Mouse (Mus musculus): ENCODE measurements around the gene Bach2. TPM values are rescaled to one million over a fixed set of nuclear protein-coding genes. Genes with fewer than 3 reads are reported as not detected.
A peak's percentile ranks its signal among the peaks of the same experiment; 100 is the strongest.

Bach2 gene
- polyA plus RNA-seq, 1 experiment from 2014 or later, result 13.0 TPM

DNA sequence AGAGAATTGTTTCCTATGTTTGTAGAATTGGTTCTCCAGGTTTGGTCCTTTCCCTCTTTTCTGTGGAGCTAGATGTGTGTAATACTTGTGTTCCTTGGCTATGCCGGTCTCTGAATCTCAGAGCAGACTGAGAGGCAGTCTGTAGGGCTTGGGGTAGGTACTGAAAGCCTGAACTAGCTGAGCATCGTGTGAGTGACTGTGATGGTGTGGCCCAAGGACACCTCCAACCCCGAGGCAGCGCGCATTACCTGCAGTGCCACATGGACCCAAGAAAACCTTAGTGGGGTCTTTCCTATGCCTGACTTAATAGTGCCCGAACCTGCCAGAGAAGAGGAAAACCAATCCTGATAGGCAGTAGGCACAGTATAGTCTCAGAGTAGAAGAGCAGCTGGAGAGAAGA lies 85.5 kb downstream of the Bach2 start:
- H3K4me1 ChIP-seq, result peaks cover 26% of the 10 kb centered on the region
- WGBS, result 93% methylated on average over 6 of the region's 6 CpGs

DNA sequence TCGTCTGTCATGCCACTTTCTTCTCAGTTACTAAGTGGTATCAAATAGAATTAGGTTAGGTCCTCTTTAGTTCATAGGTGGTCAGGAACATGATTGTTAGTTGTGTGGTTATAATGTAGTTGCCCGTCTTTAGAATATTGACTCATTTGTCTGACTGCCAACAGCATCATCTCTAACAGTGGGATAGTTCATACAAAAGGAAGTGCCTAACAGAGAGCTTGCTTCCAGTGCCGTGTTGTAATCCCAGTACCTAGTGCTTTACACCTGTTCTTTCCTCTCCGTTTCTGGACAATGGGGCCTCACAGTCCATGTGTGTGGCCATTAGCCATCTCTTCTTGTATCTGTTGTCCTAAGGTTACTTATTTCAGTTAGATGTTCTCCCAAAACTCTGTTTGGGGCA lies 86.4 kb downstream of the Bach2 start:
- Histone ChIP-seq H3K27ac (no peak overlapping the region), H3K4me1 (peaks cover 26% of the 10 kb centered on the region), H3K27me3 (no peaks in the 10 kb centered on the region), H3K36me3 (no peaks in the 10 kb centered on the region), H3K9me3 (no peaks in the 10 kb centered on the region), H3K4me2 (replicated peaks) (no peak overlapping the region), H3K4me3 (no peak overlapping the region), H3K9ac (no peak overlapping the region)
- WGBS, result 79% methylated on average over 4 of the region's 4 CpGs
- ATAC-seq (ENCODE audit: insufficient number of reproducible peaks, insufficient read depth, low FRiP score, low TSS enrichment), result no peak

More for the DNA sequence above, 85.5 kb downstream of the Bach2 start:
- H3K9ac ChIP-seq, result no peak overlapping the region
- no peak overlapping the region for H3K4me2 ChIP-seq (replicated peaks)
- H3K4me3 ChIP-seq, result no peak overlapping the region
- no peak for ATAC-seq (ENCODE audit: insufficient number of reproducible peaks, insufficient read depth, low FRiP score, low TSS enrichment)
- H3K9me3 ChIP-seq, result no peaks in the 10 kb centered on the region
- H3K27me3 ChIP-seq, result no peaks in the 10 kb centered on the region
- H3K36me3 ChIP-seq, result no peaks in the 10 kb centered on the region
- H3K27ac ChIP-seq, result no peak overlapping the region

DNA sequence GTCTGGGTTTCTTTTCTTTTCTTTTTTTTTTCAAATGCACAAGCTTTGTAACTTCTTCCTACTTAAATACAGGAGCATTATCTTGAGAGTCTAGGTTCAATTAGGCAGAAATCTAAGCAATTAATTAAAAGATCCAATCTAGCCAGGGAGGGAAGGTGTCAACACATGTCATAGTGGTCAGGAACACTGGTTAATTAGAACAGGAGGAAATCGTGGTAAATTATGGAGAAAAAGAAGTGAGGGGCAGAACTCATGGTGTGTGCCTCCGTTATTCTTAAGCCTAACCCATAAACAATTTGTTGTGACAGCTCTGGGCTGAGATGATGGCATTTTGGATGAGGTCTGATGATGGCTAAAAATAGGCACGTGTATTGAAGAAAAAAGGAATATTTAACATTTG lies 87.0 kb downstream of the Bach2 start:
- Histone ChIP-seq H3K4me3 (no peak overlapping the region), H3K27me3 (no peaks in the 10 kb centered on the region), H3K9me3 (no peaks in the 10 kb centered on the region), H3K9ac (no peak overlapping the region), H3K36me3 (no peaks in the 10 kb centered on the region), H3K4me1 (peaks cover 26% of the 10 kb centered on the region), H3K27ac (no peak overlapping the region), H3K4me2 (replicated peaks) (no peak overlapping the region)
- WGBS, result 65% methylated on average over 3 of the region's 3 CpGs
- ATAC-seq (ENCODE audit: insufficient number of reproducible peaks, insufficient read depth, low FRiP score, low TSS enrichment), result no peak

DNA sequence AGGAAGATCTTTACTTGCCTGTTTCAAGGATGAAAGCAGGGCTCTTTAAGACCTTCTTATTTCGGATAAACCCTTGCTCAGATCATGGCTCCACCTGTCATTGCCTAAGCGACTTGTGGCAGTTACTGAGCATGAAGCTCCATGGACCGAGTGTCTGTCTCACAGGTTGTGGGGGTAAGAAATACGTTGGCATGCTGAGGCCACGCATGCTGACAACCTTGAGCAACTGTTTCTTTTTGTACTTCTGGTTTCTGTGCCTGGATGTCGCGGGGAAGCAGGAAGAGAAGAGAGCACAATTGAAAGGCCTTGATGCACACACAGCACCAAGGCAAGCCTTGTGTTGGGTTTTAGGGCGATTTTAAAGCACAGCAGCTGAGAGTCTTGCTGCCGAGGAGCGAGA lies 87.7 kb downstream of the Bach2 start:
- H3K36me3 ChIP-seq, result no peaks in the 10 kb centered on the region
- WGBS, result 80% methylated on average over 10 of the region's 10 CpGs
- no peak for ATAC-seq (ENCODE audit: insufficient number of reproducible peaks, insufficient read depth, low FRiP score, low TSS enrichment)
- H3K27ac ChIP-seq, result peak overlapping the region; percentile 23; the same call in 1 of the 2 replicates
- H3K4me3 ChIP-seq, result no peak overlapping the region
- no peak overlapping the region for H3K4me2 ChIP-seq (replicated peaks)
- no peaks in the 10 kb centered on the region for H3K27me3 ChIP-seq
- H3K9ac ChIP-seq, result no peak overlapping the region
- no peaks in the 10 kb centered on the region for H3K9me3 ChIP-seq
- peaks cover 19% of the 10 kb centered on the region for H3K4me1 ChIP-seq

DNA sequence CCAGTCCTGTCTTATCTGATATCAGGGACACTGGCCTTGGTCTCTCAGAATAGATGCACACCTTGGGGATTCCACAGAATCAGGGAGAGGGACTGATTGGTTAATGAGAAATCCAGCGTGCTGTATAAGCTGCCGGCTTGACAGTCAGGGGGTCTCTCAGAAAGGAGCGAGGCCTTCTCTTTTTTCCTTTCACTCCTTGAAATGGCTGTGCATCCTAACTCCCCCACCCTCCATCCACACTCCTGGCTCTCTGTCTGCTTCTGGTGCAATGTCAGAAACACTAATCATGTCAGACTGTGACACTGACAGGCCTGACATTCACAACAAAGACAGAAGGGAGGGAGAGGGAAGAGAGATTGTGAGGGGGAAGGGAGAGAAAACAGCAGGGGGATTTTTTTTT lies 88.3 kb downstream of the Bach2 start:
- Histone ChIP-seq H3K9me3 (no peaks in the 10 kb centered on the region), H3K4me1 (peaks cover 19% of the 10 kb centered on the region), H3K9ac (no peak overlapping the region), H3K4me3 (no peak overlapping the region), H3K27me3 (no peaks in the 10 kb centered on the region), H3K27ac (peak overlapping the region; percentile 23; the same call in 1 of the 2 replicates), H3K4me2 (replicated peaks) (no peak overlapping the region), H3K36me3 (no peaks in the 10 kb centered on the region)
- no peak for ATAC-seq (ENCODE audit: insufficient number of reproducible peaks, insufficient read depth, low FRiP score, low TSS enrichment)
- 33% methylated on average over 3 of the region's 3 CpGs for WGBS

DNA sequence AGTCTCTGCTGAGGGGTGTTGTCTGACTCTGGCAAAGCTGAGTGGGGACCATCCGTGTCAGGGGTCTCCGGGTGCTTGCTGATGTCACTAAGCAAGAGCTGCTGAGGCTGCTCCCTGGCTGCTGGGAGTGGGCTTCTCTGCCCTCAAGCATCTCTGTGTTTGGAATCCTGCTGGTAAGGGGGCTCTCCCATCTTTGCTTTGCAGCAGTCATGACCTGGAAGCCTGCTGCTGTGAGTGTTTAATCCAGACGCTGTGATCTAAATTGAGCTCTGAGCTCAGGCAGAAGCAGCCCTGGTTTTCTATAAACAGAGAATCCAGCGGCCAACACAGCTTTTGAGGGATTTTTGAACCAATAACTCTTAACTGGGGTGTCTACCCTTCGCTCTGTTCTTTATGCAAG lies 89.0 kb downstream of the Bach2 start:
- 36% methylated on average over 5 of the region's 5 CpGs for WGBS
- H3K9me3 ChIP-seq, result no peaks in the 10 kb centered on the region
- no peak overlapping the region for H3K9ac ChIP-seq
- H3K4me1 ChIP-seq, result peaks cover 19% of the 10 kb centered on the region
- peak overlapping the region; percentile 17; the same call in 1 of the 2 replicates for H3K27ac ChIP-seq
- H3K4me3 ChIP-seq, result no peak overlapping the region
- no peak overlapping the region for H3K4me2 ChIP-seq (replicated peaks)
- no peaks in the 10 kb centered on the region for H3K27me3 ChIP-seq
- H3K36me3 ChIP-seq, result 0 out of 2 replicates have a peak, but pooled peaks cover 3% of the 10 kb centered on the region
- no peak for ATAC-seq (ENCODE audit: insufficient number of reproducible peaks, insufficient read depth, low FRiP score, low TSS enrichment)

DNA sequence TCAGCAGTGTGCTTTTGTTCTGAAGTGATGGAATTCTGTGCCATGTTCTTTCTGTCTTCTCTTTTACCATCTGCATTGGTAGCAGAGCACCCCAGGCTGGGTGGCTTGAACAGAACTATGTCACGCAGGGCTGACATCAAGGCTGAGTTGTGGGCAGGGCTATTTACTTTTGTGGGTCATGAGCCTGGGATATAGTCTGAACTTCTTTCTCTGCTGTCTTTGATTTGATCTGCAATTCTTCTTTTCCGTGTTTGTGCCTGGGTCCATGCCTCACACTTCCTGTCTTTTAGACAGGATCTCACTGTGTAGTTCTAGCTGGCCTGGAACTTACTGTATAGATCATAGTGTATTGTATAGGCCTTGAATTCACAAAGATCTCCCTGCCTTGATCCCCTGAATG lies 90.0 kb downstream of the Bach2 start:
- 70% methylated on average over 2 of the region's 2 CpGs for WGBS
- 0 out of 2 replicates have a peak, but pooled peaks cover 3% of the 10 kb centered on the region for H3K36me3 ChIP-seq
- peaks cover 19% of the 10 kb centered on the region for H3K4me1 ChIP-seq
- H3K9me3 ChIP-seq, result no peaks in the 10 kb centered on the region
- no peak for ATAC-seq (ENCODE audit: insufficient number of reproducible peaks, insufficient read depth, low FRiP score, low TSS enrichment)
- H3K27ac ChIP-seq, result no peak overlapping the region
- H3K4me2 ChIP-seq (replicated peaks), result no peak overlapping the region
- H3K9ac ChIP-seq, result no peak overlapping the region
- no peak overlapping the region for H3K4me3 ChIP-seq
- no peaks in the 10 kb centered on the region for H3K27me3 ChIP-seq

DNA sequence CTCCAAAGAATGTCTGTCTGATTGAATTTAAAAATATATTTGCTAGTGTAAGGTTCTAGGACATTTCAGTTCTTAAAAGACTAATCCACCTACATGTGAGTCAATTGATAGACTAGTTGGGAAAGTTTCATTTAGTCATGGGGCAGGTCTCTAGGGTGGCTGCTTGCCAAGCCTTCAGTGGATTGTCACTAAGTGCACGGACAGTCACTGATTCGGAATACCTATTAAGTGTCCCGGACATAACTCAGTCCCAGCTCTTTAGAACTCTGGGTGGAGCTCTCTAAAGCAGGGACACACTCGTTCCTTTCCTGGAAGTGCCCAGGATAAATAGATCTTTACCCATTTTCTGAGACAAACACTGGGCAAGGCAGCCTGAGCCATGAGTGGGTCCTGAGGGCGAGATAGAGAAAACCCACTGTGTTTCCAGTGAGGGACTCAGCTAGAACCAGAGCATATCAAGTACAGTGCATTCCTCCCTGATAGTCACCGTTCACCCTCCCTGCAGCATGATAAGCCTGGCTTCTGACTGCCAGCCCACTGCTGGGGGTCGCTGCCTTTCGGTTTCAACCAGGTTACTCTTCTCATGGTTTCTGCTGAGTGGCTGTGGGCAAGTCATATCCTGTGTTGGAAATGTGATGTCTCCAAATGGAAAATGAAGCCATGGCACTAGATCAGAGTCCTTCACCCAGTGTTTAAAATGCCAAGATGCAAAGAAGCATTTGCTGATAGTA lies 92.1 kb downstream of the Bach2 start:
- H3K9ac ChIP-seq, result no peak overlapping the region
- no peak overlapping the region for H3K4me3 ChIP-seq
- no peaks in the 10 kb centered on the region for H3K27me3 ChIP-seq
- H3K9me3 ChIP-seq, result no peaks in the 10 kb centered on the region
- WGBS, result 84% methylated on average over 8 of the region's 8 CpGs
- no peak overlapping the region for H3K27ac ChIP-seq
- H3K36me3 ChIP-seq, result 0 out of 2 replicates have a peak, but pooled peaks cover 3% of the 10 kb centered on the region
- peaks cover 19% of the 10 kb centered on the region for H3K4me1 ChIP-seq
- ATAC-seq (ENCODE audit: insufficient number of reproducible peaks, insufficient read depth, low FRiP score, low TSS enrichment), result no peak
- no peak overlapping the region for H3K4me2 ChIP-seq (replicated peaks)

DNA sequence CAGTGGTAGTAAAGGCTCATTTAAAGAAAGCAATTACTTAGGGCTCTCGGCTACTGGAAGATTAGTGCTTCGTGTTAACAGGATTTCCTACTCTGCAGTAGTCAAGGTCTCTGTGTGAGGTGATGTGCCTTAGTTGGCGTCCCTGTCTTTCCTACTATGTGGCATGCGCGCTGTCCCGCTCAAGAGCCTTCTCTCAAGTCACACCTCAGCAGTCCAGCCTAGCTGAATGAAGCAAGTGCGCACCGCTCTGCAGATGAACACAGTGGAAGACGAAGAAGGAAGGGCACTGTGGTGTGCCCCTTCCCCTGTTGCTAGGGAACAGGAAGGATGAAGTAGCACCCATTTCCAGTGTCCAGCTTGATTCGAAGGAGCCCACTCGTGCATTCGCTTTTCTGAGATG lies 93.4 kb downstream of the Bach2 start:
- peaks cover 12% of the 10 kb centered on the region for H3K4me1 ChIP-seq
- 0 out of 2 replicates have a peak, but pooled peaks cover 3% of the 10 kb centered on the region for H3K36me3 ChIP-seq
- no peak overlapping the region for H3K27ac ChIP-seq
- H3K9me3 ChIP-seq, result no peaks in the 10 kb centered on the region
- H3K4me3 ChIP-seq, result no peak overlapping the region
- H3K9ac ChIP-seq, result no peak overlapping the region
- no peak overlapping the region for H3K4me2 ChIP-seq (replicated peaks)
- 96% methylated on average over 12 of the region's 12 CpGs for WGBS
- no peak for ATAC-seq (ENCODE audit: insufficient number of reproducible peaks, insufficient read depth, low FRiP score, low TSS enrichment)
- H3K27me3 ChIP-seq, result no peaks in the 10 kb centered on the region

DNA sequence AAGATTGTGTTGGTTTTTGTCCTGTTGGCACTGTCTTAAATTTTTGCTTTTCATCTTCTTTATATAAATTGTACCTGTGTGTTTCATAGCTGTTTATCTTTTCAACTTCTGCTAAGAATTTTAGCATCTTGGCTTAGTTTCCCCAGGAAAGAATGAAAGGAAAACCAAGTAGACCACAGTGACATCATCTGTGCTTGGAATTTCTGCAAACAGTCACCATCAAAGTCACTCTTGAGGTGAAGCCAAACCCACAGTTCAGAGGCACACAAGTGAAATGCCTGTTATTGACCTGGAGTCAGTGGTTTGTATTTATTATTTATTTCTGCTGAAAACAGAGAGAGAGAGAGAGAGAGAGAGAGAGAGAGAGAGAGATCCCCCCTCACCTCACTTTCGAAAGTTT lies 95.5 kb downstream of the Bach2 start:
- Histone ChIP-seq H3K4me3 (no peak overlapping the region), H3K9ac (no peak overlapping the region), H3K27ac (no peak overlapping the region), H3K9me3 (no peaks in the 10 kb centered on the region), H3K27me3 (no peaks in the 10 kb centered on the region), H3K4me1 (peaks cover 16% of the 10 kb centered on the region), H3K4me2 (replicated peaks) (no peak overlapping the region), H3K36me3 (peaks cover 3% of the 10 kb centered on the region; the same call in 1 of the 2 replicates)
- 96% methylated on average over 1 of the region's 1 CpGs for WGBS
- no peak for ATAC-seq (ENCODE audit: insufficient number of reproducible peaks, insufficient read depth, low FRiP score, low TSS enrichment)

DNA sequence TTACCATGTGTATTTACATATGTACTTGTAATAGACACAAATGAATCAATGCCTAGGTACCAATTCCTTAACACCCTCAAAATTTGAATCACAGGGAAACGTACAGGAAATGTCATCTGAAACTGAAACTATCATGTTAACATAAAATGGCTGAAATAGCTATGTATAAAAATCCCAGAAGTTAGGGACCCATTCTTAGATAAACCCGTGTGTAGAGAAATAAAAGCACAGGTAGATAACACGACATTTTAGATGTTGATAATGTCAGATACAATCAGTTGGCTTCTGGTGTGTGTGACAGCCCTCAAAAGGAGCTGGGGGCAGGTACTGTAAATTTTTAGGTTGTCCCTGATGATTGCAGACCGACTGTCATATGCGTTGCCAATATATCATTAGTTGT lies 96.2 kb downstream of the Bach2 start:
- Histone ChIP-seq H3K9me3 (no peaks in the 10 kb centered on the region), H3K27me3 (no peaks in the 10 kb centered on the region), H3K36me3 (peaks cover 3% of the 10 kb centered on the region; the same call in 1 of the 2 replicates), H3K27ac (no peak overlapping the region), H3K4me2 (replicated peaks) (no peak overlapping the region), H3K4me1 (peaks cover 16% of the 10 kb centered on the region), H3K9ac (no peak overlapping the region), H3K4me3 (no peak overlapping the region)
- ATAC-seq (ENCODE audit: insufficient number of reproducible peaks, insufficient read depth, low FRiP score, low TSS enrichment), result no peak
- 90% methylated on average over 5 of the region's 5 CpGs for WGBS

DNA sequence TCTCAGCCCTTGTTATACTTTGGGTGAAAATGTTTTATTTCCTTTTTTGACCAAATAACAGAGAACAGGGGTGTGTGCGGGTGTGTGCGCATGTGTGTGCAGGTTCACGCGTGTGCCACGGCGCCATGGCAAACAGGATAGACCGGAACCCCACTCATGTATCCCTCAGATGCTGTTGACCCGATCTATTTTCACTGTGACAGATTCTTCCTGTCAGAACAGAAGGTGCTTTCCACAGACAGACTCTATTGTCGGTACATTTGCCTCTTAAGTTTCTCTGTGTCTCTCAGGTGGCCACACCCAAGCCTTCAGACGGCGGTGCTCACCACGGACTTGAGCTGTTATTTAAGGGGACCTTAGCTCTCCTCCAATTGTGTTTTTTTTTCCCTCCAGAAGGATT lies 97.1 kb downstream of the Bach2 start:
- no peak overlapping the region for H3K4me2 ChIP-seq (replicated peaks)
- no peak for ATAC-seq (ENCODE audit: insufficient number of reproducible peaks, insufficient read depth, low FRiP score, low TSS enrichment)
- 85% methylated on average over 12 of the region's 12 CpGs for WGBS

More for the DNA sequence above, 97.1 kb downstream of the Bach2 start:
- no peak overlapping the region for H3K9ac ChIP-seq
- no peak overlapping the region for H3K27ac ChIP-seq
- H3K9me3 ChIP-seq, result no peaks in the 10 kb centered on the region
- H3K4me1 ChIP-seq, result peaks cover 16% of the 10 kb centered on the region
- peaks cover 3% of the 10 kb centered on the region; the same call in 1 of the 2 replicates for H3K36me3 ChIP-seq
- H3K4me3 ChIP-seq, result no peak overlapping the region
- H3K27me3 ChIP-seq, result no peaks in the 10 kb centered on the region

All from embryonic facial prominence, embryonic 12.5 days (tissue).